Mouse (Mus musculus) erythroblast, embryonic 14.5 days (primary cell): ENCODE data around the gene Slc15a1.

Experiments used
- GATA1 ChIP-seq: IDR thresholded peaks from 2 replicates; pipeline ENCODE4 v1.6.1; 2012; ENCODE audit warnings: low read length, inconsistent platforms, mixed read lengths
- TAL1 ChIP-seq: IDR thresholded peaks from 3 replicates; pipeline ENCODE4 v1.6.1; 2012; ENCODE audit warnings: low read length, inconsistent platforms, mixed read lengths

GRCm38 (mm10) chr14:121440807-121441206 lies 64.2 kb downstream of the Slc15a1 start:
- TF ChIP-seq TAL1 (no peak), GATA1 (no peak)
